Mouse (Mus musculus): Measurements from ENCODE around the gene Mcm9. TPM values are rescaled to one million over a fixed set of nuclear protein-coding genes. Genes with fewer than 3 reads are reported as not detected.
"Not testable (repeated sequence)": the region's sequence is repeated elsewhere in the genome, so short reads cannot be mapped to it uniquely, and the experiment has no call there.

Mcm9 gene
- polyA plus RNA-seq, 1 experiment from 2014 or later: 11.4 TPM

DNA sequence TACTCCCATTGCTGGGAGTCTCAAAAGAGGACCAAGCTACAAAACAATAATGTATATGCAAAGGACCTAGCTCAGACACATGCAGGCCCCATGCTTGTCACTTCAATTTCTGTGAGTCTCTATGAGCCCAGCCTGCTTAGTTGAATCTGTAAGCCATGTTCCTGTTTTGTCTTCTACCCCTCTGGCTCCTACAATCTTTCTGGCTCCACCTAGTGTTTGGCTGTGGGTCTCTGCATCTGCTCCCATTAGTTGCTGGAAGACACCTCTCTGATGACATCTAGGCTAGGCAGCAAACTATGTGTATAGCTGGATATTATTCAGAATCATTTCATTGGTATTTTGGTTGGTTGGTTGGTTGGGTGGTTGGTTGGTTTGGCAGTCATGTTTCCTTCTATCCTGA lies 130.7 kb downstream of the Mcm9 start:
- Histone ChIP-seq H3K4me2 (no peak overlapping the region), H3K36me3 (ENCODE audit: control insufficient read depth, insufficient read depth, low read length) (no peaks in the 10 kb centered on the region), H3K4me1 (ENCODE audit: control insufficient read depth, insufficient read depth, low read length) (peaks cover 11% of the 10 kb centered on the region), H3K9ac (ENCODE audit: low read depth, low read length) (no peak overlapping the region), H3K27me3 (ENCODE audit: control insufficient read depth, insufficient read depth, low read length) (no peaks in the 10 kb centered on the region), H3K27ac (ENCODE audit: low read depth, low read length) (no peak overlapping the region), H3K4me3 (ENCODE audit: low read depth, low read length) (no peak overlapping the region), H3K9me3 (replicated peaks; ENCODE audit: control insufficient read depth, low read length) (no peaks in the 10 kb centered on the region)
- no peak for ATAC-seq (replicated peaks; ENCODE audit: insufficient number of reproducible peaks, low FRiP score, low TSS enrichment)

GRCm38 (mm10) chr10:53495349-53495748 lies 134.9 kb downstream of the Mcm9 start:
- H3K9ac ChIP-seq (ENCODE audit: low read depth, low read length); ATAC-seq (replicated peaks; ENCODE audit: insufficient number of reproducible peaks, low FRiP score, low TSS enrichment); H3K4me2 ChIP-seq; H3K27me3 ChIP-seq (ENCODE audit: control insufficient read depth, insufficient read depth, low read length); H3K4me1 ChIP-seq (ENCODE audit: control insufficient read depth, insufficient read depth, low read length); H3K27ac ChIP-seq (ENCODE audit: low read depth, low read length); H3K9me3 ChIP-seq (replicated peaks; ENCODE audit: control insufficient read depth, low read length); H3K4me3 ChIP-seq (ENCODE audit: low read depth, low read length); H3K36me3 ChIP-seq (ENCODE audit: control insufficient read depth, insufficient read depth, low read length): not testable (repeated sequence)
- WGBS (ENCODE audit: insufficient replicate concordance): 81% methylated on average over 3 of the region's 3 CpGs

GRCm38 (mm10) chr10:53493954-53494353 lies 136.3 kb downstream of the Mcm9 start:
- Histone ChIP-seq H3K27me3 (ENCODE audit: control insufficient read depth, insufficient read depth, low read length) (no peaks in the 10 kb centered on the region), H3K4me3 (ENCODE audit: low read depth, low read length) (no peak overlapping the region), H3K9ac (ENCODE audit: low read depth, low read length) (no peak overlapping the region), H3K4me1 (ENCODE audit: control insufficient read depth, insufficient read depth, low read length) (no peaks in the 10 kb centered on the region), H3K9me3 (replicated peaks; ENCODE audit: control insufficient read depth, low read length) (no peaks in the 10 kb centered on the region), H3K36me3 (ENCODE audit: control insufficient read depth, insufficient read depth, low read length) (no peaks in the 10 kb centered on the region), H3K4me2 (peak overlapping the region; percentile 8; the same call in 1 of the 2 replicates), H3K27ac (ENCODE audit: low read depth, low read length) (no peak overlapping the region)
- WGBS (ENCODE audit: insufficient replicate concordance): 62% methylated on average over 13 of the region's 13 CpGs
- ATAC-seq (replicated peaks; ENCODE audit: insufficient number of reproducible peaks, low FRiP score, low TSS enrichment): no peak

Other genes starting within 250 kb of the Mcm9 start
- 84.0 and 88.8 TPM in 2 replicates for gene Asf1a, start 33.7 kb downstream of the Mcm9 start, polyA plus RNA-seq (2014; fragmentation: Nextera tagmentation; extraction: Ambion mirVana)
- 3.1 and 3.3 TPM in 2 replicates for gene Fam184a, start 120.7 kb upstream of the Mcm9 start, polyA plus RNA-seq (2014; fragmentation: Nextera tagmentation; extraction: Ambion mirVana)